Mouse (Mus musculus): Measurements from ENCODE around the gene Rpl22l1. TPM values are rescaled to one million over a fixed set of nuclear protein-coding genes. Genes with fewer than 3 reads are reported as not detected.
"Not testable (repeated sequence)": the region's sequence is repeated elsewhere in the genome, so short reads cannot be mapped to it uniquely, and the experiment has no call there.

The Rpl22l1 gene
- polyA plus RNA-seq, 1 experiment from 2014 or later = 212 TPM

DNA sequence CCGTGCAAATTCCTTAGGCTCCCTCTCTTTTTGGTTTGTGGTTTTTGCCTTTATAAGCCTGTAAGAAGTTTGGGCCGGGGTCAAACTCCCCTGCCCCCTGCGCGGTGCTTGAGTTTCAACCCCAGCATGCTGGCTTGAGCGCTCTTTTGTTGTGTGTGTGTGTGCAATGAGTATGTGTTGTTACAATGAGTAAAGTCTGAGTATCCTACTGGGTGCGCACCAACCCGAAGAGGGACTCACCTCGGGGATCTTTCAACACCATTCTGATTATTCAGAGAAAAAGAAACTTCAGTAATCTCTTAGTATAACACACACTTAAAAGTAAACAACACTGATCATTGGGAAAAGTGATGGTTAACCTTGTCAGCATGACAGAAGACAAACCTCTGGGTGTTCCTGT lies 38.0 kb downstream of the Rpl22l1 start:
- Histone ChIP-seq H3K36me3 (no peaks in the 10 kb centered on the region), H3K4me3 (no peak overlapping the region), H3K9ac (replicated peaks) (no peak overlapping the region), H3K9me3 (no peaks in the 10 kb centered on the region), H3K27ac (replicated peaks) (no peak overlapping the region), H3K4me1 (no peaks in the 10 kb centered on the region), H3K27me3 (no peaks in the 10 kb centered on the region), H3K4me2 (replicated peaks) (no peak overlapping the region)
- ATAC-seq (replicated peaks) = no peak
- 51% methylated on average over 8 of the region's 8 CpGs for WGBS

GRCm38 (mm10) chr3:28847115-28847514 lies 41.9 kb downstream of the Rpl22l1 start:
- no peaks in the 10 kb centered on the region for H3K27me3 ChIP-seq
- no peak overlapping the region for H3K27ac ChIP-seq (replicated peaks)
- H3K4me1 ChIP-seq = no peaks in the 10 kb centered on the region
- H3K4me2 ChIP-seq (replicated peaks) = no peak overlapping the region
- no peak for ATAC-seq (replicated peaks)
- H3K36me3 ChIP-seq = no peaks in the 10 kb centered on the region
- no peak overlapping the region for H3K9ac ChIP-seq (replicated peaks)
- no peaks in the 10 kb centered on the region for H3K9me3 ChIP-seq
- no peak overlapping the region for H3K4me3 ChIP-seq

GRCm38 (mm10) chr3:28852174-28852573 lies 46.9 kb downstream of the Rpl22l1 start:
- not testable (repeated sequence) for H3K4me3 ChIP-seq; H3K27ac ChIP-seq (replicated peaks); H3K4me2 ChIP-seq (replicated peaks); H3K9me3 ChIP-seq; H3K4me1 ChIP-seq; H3K27me3 ChIP-seq; ATAC-seq (replicated peaks); H3K9ac ChIP-seq (replicated peaks); H3K36me3 ChIP-seq
- WGBS = 92% methylated on average over 3 of the region's 3 CpGs

Other genes with a start within 250 kb of the Rpl22l1 start
- 0.06 TPM in 1 of 2 replicates, not detected in the other for gene Slc2a2, start 107.5 kb upstream of the Rpl22l1 start, polyA plus RNA-seq (2015; fragmentation: Nextera tagmentation; extraction: Ambion mirVana)
- 7.8 and 7.9 TPM in 2 replicates for gene Eif5a2, start 24.2 kb upstream of the Rpl22l1 start, polyA plus RNA-seq (2015; fragmentation: Nextera tagmentation; extraction: Ambion mirVana)
- not detected in 2 replicates for gene Gm1527, start 87.2 kb downstream of the Rpl22l1 start, polyA plus RNA-seq (2015; fragmentation: Nextera tagmentation; extraction: Ambion mirVana)